Mouse (Mus musculus): ENCODE data around the gene Hapln1. TPM values are rescaled to one million over a fixed set of nuclear protein-coding genes. Genes with fewer than 3 reads are reported as not detected.

Gene Hapln1
- polyA plus RNA-seq, 1 experiment = 0.33 TPM

DNA sequence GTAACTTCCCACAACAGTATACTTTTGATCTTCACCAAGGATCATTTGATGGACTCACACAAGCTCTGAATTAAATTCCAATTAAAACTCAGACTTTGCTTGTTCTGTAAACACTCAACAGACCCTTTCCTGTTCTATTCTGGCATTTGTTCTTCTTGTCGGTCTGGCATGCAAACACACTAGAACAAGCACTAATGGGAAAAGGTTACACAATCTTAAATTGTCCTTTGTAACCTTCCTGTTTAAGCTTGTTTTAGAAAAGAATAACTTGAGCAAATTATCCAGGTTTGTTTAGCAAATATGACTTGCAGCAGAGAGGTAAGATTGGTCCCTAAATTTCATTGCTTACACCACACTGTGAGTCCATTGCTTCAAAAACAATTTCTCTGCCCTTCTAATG is 113.2 kb downstream of the Hapln1 start:
- H3K4me1 ChIP-seq (ENCODE audit: control insufficient read depth, insufficient read depth, low read length) = no peaks in the 10 kb centered on the region
- TF ChIP-seq POLR2A (IDR thresholded peaks at IDR 0.05; ENCODE audit: low read depth, low read length) (no peak), CTCF (conservative IDR thresholded peaks at IDR 0.05; ENCODE audit: insufficient read depth, insufficient read length, low read depth, low read length) (no peak)
- 28% methylated on average over 1 of the region's 1 CpGs for WGBS
- no peaks in the 10 kb centered on the region for H3K27me3 ChIP-seq (replicated peaks; ENCODE audit: control insufficient read depth, insufficient read depth, low read length)
- H3K4me3 ChIP-seq (ENCODE audit: insufficient read depth, low read depth, low read length) = no peak overlapping the region
- no peak for DNase-seq
- no peaks in the 10 kb centered on the region for H3K36me3 ChIP-seq (ENCODE audit: control insufficient read depth, insufficient read depth, low read length)
- no peak overlapping the region for H3K27ac ChIP-seq (ENCODE audit: insufficient read depth, low read depth, low read length)

DNA sequence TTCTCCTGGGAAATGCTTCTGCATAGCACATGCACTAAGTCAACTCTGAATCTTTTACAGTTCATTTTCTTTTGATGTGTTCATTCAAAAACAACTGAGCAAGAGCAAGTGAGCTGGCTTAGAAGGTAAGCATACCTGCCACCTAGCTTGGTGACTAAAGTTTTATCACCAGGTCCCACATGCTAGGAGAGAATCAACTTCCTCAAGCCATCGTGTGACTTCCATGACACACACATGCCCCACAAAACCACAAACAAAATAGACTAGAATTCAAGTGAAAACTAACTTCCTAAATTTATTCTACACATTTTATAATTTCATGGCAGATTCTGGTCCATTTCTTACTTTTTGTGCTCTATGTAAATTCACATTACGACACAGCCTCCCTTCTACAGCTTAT is 113.7 kb downstream of the Hapln1 start:
- DNase-seq = no peak
- no peaks in the 10 kb centered on the region for H3K4me1 ChIP-seq (ENCODE audit: control insufficient read depth, insufficient read depth, low read length)
- H3K27me3 ChIP-seq (replicated peaks; ENCODE audit: control insufficient read depth, insufficient read depth, low read length) = no peaks in the 10 kb centered on the region
- H3K27ac ChIP-seq (ENCODE audit: insufficient read depth, low read depth, low read length) = no peak overlapping the region
- H3K36me3 ChIP-seq (ENCODE audit: control insufficient read depth, insufficient read depth, low read length) = no peaks in the 10 kb centered on the region
- TF ChIP-seq POLR2A (IDR thresholded peaks at IDR 0.05; ENCODE audit: low read depth, low read length) = no peak
- no peak for TF ChIP-seq CTCF (conservative IDR thresholded peaks at IDR 0.05; ENCODE audit: insufficient read depth, insufficient read length, low read depth, low read length)
- WGBS = 91% methylated on average over 2 of the region's 2 CpGs
- no peak overlapping the region for H3K4me3 ChIP-seq (ENCODE audit: insufficient read depth, low read depth, low read length)

DNA sequence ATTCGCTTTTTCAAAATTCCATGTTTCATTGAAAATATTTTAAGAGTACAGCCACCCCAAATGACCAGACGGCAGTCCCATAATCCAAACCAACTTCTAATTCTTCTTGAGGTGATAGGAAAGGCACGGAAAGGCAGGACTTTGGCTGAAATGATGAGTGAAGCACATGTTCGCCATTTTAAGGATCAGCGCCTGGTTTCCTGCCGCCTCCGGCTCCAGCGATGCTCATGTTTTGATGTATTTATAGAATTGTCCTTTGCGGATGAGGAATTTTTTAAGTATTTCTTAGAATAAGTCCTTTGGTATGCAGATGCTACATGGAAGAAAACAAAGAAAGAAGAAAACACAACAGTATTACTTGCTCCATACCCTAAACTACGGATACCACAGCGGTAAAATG is 117.5 kb downstream of the Hapln1 start:
- Histone ChIP-seq H3K36me3 (ENCODE audit: control insufficient read depth, insufficient read depth, low read length) (no peaks in the 10 kb centered on the region), H3K27ac (ENCODE audit: insufficient read depth, low read depth, low read length) (no peak overlapping the region), H3K4me3 (ENCODE audit: insufficient read depth, low read depth, low read length) (no peak overlapping the region), H3K27me3 (replicated peaks; ENCODE audit: control insufficient read depth, insufficient read depth, low read length) (no peaks in the 10 kb centered on the region), H3K4me1 (ENCODE audit: control insufficient read depth, insufficient read depth, low read length) (no peaks in the 10 kb centered on the region)
- DNase-seq = no peak
- WGBS = 95% methylated on average over 11 of the region's 11 CpGs
- TF ChIP-seq POLR2A (IDR thresholded peaks at IDR 0.05; ENCODE audit: low read depth, low read length) (no peak), CTCF (conservative IDR thresholded peaks at IDR 0.05; ENCODE audit: insufficient read depth, insufficient read length, low read depth, low read length) (no peak)

Other genes with a start within 250 kb of the Hapln1 start
- 1.7 and 3.7 TPM in 2 replicates for gene Vcan, start 202.7 kb downstream of the Hapln1 start, polyA plus RNA-seq (2012; rRNA removed)